Mouse (Mus musculus) forebrain, embryonic 10.5 days (tissue): Measurements from ENCODE around the gene Arhgap24. TPM values are rescaled to one million over a fixed set of nuclear protein-coding genes. Genes with fewer than 3 reads are reported as not detected.

Experiments
- DNase-seq: peaks from one replicate; pipeline ENCODE4 v3.0.0-alpha.2; 2017; ENCODE audit warnings: low spot score; ENCODE audit errors: extremely low spot score
- H3K27ac ChIP-seq: fragments of 300-500 bp; sonication (generic); 2 replicates; pipeline ENCODE4 v1.5.1; 2016; ENCODE audit warnings: mild to moderate bottlenecking
- H3K27me3 ChIP-seq: fragments of 300-500 bp; sonication (generic); 2 replicates; pipeline ENCODE4 v1.6.1; 2016; ENCODE audit warnings: mild to moderate bottlenecking; ENCODE audit not compliant: poor library complexity, severe bottlenecking
- H3K36me3 ChIP-seq: fragments of 300-500 bp; sonication (generic); replicated peaks from 2 replicates; pipeline ENCODE4 v1.6.1; 2016; ENCODE audit warnings: mild to moderate bottlenecking, moderate library complexity
- H3K4me1 ChIP-seq: fragments of 300-500 bp; sonication (generic); 2 replicates; pipeline ENCODE4 v1.6.1; 2016
- H3K4me3 ChIP-seq: fragments of 300-500 bp; sonication (generic); 2 replicates; pipeline ENCODE4 v1.5.1; 2016; ENCODE audit warnings: mild to moderate bottlenecking, moderate library complexity
- H3K9me3 ChIP-seq: fragments of 300-500 bp; sonication (generic); 2 replicates; pipeline ENCODE4 v1.6.1; 2016; ENCODE audit warnings: mild to moderate bottlenecking, moderate library complexity
- WGBS: fragments of 180-500 bp; shearing (Covaris S2); methylation state at CpG from one replicate; pipeline ENCODE4 v1.1.7; 2016; 5-methylcytosine and 5-hydroxymethylcytosine counted together
- polyA plus RNA-seq: library from polyadenylated mRNA; unstranded; fragments of >200 nt; fragmentation: Nextera tagmentation; extraction: Ambion mirVana; gene quantifications from 2 replicates; pipeline ENCODE4 v1.2.1, GENCODE M21; 2016

The Arhgap24 gene
- polyA plus RNA-seq, result 2.5 TPM in 2 replicates

DNA sequence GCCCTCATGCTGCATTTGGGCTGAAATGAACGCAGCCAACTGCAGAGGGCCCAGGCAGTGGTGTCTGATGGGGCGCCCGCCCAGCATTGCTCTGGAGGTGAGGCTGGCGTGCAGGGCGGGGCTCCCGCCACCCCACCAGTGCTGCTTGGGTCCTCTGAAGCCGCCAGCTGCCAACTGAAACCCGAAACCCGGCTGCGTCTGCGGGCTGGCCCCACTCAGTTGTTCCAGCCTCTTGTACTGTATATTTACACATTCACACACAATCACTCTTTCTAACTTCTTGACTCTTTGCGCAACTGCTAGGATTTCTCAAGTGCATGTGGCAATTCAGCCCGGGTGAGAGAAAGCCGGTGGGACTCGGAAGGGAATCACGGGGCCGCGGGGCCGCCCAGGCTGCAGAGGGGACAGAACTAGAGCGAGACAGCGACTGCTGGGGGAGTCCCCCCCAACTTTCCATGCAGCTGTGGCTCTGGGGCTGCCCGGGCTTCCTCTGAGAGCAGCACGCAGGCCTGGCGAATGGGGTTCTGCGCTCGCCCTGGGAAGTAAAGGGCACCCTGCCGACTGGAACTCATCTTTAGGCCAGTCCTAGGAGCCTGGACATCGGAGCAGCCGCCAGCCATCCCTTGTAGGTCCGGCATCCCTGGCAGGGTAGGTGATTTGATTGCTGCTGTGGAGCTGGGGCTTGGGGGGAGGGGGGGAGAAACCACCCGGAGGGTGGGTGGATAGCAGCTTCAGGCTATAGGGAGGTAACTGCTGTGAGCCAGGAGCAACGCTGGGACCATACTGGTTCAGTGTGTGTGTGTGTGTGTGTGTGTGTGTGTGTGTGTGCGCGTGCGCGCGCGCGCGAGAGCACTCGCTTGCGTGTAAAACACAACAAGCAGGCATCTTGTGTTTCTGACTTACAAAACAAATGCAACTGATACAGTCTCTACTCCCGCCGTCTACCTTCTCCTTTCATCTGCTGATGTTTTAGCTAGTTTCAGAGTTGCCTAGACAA, at the start of gene Arhgap24:
Gene Arhgap24 (plus strand): TSS at position 177 of the 997 bp plus-strand sequence.
- Histone ChIP-seq H3K36me3 (no peaks in the 10 kb centered on the region), H3K27ac (peak within 1 kb of the TSS; percentile 89), H3K4me3 (peak within 1 kb of the TSS; percentile 72), H3K9me3 (no peaks in the 10 kb centered on the region), H3K27me3 (peaks cover 31% of the 10 kb centered on the region), H3K4me1 (peaks cover 41% of the 10 kb centered on the region)
- DNase-seq, result peak; percentile 69
- under 1% methylated on average over 38 of the region's 44 CpGs for WGBS

DNA sequence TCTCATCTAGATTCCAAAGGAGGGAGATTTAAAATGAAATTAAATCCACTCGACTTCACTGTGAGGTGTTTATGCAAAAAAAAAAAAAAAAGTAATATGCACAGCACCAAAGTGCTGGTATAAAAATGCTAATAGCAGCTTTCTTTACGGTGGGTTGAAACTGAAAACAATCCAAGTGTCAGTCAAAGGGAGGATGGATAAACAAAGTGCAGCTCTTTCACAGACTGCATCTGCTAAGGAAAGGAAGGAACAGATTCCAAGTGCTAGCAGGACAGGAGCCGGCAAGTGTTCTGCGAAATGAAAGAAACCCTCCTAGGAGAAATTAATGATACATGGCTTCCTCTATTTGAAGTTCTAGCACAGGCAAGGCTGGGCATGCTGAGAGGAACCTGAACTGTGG, 47.0 kb upstream of the Arhgap24 start:
- no peak for DNase-seq
- Histone ChIP-seq H3K4me1 (no peaks in the 10 kb centered on the region), H3K4me3 (no peak overlapping the region), H3K27ac (no peak overlapping the region), H3K27me3 (no peaks in the 10 kb centered on the region), H3K9me3 (no peaks in the 10 kb centered on the region), H3K36me3 (no peaks in the 10 kb centered on the region)
- WGBS, result 78% methylated on average over 4 of the region's 4 CpGs

DNA sequence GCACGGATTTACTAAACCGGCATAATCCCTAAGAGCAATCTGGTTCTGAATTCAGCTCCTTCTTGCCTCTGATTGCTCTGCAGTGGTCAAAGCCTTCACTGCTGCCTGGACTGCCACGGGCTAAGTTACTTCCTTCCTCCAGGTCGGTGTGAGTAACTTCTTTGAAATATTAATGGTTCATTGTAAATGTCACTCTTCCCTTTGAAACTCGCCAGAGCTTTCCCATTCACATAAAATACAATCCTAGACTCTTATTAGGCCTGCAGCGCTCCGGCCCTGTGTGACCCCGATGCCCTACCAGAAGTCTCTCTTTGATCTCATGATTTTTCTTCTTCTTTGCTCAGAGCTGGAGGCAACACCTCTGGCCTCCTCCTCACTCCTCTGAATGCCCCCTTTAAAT, 44.6 kb upstream of the Arhgap24 start:
- WGBS, result 84% methylated on average over 8 of the region's 8 CpGs
- H3K27ac ChIP-seq, result no peak overlapping the region

DNA sequence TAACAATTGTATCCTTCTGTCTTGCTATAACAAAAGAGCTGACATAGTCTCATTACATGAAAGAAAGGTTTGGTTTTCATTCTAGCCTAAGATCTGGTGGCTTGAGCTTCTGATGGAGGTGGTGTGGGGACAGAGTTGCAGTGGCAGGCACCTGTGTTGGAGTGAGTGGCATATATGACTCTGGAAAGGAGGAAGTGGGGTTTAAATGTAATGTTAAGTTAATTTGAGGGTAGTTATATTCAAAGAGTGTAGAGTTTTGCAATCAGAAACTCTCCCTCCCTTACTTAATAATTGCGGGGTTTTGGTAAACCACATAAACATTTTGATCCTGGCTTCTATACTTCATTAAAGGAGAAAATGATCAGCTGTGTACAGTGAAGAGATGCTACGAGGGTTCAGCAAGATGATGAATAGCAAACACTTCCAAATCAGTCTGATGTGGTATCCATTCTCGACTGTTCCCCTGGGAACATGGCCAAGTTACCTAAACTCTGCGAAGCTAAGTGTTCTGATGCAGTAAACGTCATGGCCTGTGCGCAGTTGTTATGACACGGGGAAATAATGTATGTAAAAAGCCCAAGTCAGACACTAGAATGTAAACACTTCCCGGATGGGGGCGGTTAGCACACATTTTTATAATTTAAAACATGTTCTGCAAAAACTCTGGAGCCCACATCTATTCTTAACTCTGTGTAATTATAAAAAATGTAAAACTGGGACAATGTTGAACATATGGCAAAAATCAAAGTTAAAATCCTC, 41.9 kb upstream of the Arhgap24 start:
- DNase-seq, result no peak
- Histone ChIP-seq H3K36me3 (no peaks in the 10 kb centered on the region), H3K27me3 (no peaks in the 10 kb centered on the region), H3K9me3 (no peaks in the 10 kb centered on the region), H3K4me3 (no peak overlapping the region), H3K4me1 (no peaks in the 10 kb centered on the region), H3K27ac (no peak overlapping the region)
- 94% methylated on average over 9 of the region's 9 CpGs for WGBS

More for the DNA sequence above, 44.6 kb upstream of the Arhgap24 start:
- Histone ChIP-seq H3K36me3 (no peaks in the 10 kb centered on the region), H3K4me3 (no peak overlapping the region), H3K4me1 (no peaks in the 10 kb centered on the region), H3K27me3 (no peaks in the 10 kb centered on the region), H3K9me3 (no peaks in the 10 kb centered on the region)
- no peak for DNase-seq

DNA sequence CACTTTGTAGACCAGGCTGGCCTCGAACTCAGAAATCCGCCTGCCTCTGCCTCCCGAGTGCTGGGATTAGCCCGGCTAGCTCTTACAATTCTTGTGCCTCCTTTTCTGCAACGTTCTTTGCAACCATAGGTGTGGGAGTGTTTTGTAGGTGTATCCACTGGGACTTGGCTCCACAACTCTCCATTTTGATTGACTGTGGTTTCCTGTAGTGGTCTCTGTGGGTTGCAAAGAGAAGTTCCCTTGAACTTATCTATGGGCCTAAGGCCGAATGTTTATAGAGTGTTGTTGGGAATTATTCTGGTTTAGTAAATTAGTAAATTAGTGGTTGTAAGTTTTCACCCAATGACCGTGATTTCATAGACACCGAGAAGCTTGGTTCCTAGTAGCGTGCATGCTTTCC, 33.8 kb upstream of the Arhgap24 start:
- Histone ChIP-seq H3K27me3 (no peaks in the 10 kb centered on the region), H3K4me1 (no peaks in the 10 kb centered on the region), H3K9me3 (no peaks in the 10 kb centered on the region), H3K4me3 (no peak overlapping the region), H3K36me3 (no peaks in the 10 kb centered on the region), H3K27ac (no peak overlapping the region)
- WGBS, result 93% methylated on average over 9 of the region's 9 CpGs
- no peak for DNase-seq

DNA sequence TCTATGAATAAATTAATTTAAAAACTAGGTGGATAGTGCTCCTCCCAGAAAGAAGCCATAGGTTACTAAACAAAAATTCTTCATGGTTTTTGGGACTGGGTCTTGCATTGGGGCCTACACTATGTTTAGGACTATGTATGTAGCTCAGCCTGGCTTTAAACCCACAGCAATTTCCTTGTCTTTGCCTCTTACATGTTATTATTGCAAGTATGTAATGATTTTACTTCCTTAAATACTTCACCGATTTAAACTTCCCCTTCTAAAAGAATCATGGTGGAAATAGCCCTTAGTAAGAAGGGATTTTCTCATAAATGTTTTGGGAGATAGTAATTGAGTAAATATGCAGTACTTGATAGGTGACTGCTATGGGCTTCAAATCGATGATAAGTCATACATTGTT, 30.3 kb upstream of the Arhgap24 start:
- Histone ChIP-seq H3K9me3 (no peaks in the 10 kb centered on the region), H3K27ac (no peak overlapping the region), H3K4me1 (no peaks in the 10 kb centered on the region), H3K27me3 (no peaks in the 10 kb centered on the region), H3K4me3 (no peak overlapping the region), H3K36me3 (no peaks in the 10 kb centered on the region)
- DNase-seq, result no peak
- 93% methylated on average over 2 of the region's 2 CpGs for WGBS

DNA sequence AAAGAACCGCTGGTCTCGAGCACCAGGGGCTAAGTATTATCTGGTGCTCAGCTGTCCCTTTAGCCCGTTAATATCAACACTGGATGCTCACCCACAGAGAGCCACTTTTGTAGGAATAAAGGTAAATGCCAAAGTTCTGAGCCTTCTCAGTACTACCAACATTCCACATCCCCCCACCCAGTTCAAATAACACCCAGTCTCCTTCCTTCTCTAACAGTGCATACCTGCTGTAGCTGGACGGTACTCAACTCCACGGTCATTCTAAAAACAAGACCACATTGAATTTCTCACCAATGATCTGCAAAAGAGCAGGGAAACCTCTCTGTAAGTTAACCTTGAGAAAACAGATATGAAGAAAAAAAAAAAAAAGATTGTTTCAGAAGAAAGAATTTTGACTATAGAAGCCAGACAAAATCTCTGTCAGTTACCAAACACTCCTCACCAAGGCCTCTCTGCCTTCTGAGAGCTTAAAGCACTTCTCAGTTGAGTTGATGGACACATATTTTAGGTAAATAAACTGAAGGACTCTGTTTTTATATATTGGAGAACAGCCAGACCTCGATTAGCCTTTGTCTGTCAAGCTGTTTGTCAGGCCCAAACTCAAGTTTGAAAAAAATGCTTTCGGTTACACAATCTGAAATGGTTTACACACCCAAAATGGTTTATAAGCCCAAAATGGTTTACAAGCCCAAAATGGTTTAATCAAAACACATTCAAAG, 29.0 kb upstream of the Arhgap24 start:
- Histone ChIP-seq H3K4me1 (no peaks in the 10 kb centered on the region), H3K36me3 (no peaks in the 10 kb centered on the region), H3K4me3 (no peak overlapping the region), H3K9me3 (no peaks in the 10 kb centered on the region), H3K27me3 (no peaks in the 10 kb centered on the region), H3K27ac (no peak overlapping the region)
- 83% methylated on average over 7 of the region's 7 CpGs for WGBS
- no peak for DNase-seq

DNA sequence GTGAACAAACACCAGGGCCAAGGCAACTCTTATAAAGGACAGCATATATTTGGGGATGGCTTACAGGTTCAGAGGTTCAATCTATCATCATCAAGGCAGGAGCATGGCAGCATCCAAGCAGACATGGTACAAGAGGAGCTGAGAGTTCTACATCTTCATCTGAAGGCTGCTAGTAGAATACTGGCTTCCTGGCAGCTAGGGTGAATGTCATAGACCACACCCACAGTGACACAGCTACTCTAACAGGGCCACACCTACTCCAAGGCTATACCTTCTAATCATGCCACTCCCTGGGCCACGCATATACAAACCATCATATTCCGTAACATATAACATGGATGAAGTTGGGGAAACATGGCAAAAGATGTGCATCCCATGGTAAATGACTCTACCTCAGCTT, 27.9 kb upstream of the Arhgap24 start:
- Histone ChIP-seq H3K9me3 (no peaks in the 10 kb centered on the region), H3K4me1 (no peaks in the 10 kb centered on the region), H3K27ac (no peak overlapping the region), H3K27me3 (no peaks in the 10 kb centered on the region), H3K4me3 (no peak overlapping the region), H3K36me3 (no peaks in the 10 kb centered on the region)
- DNase-seq, result no peak
- 92% methylated on average over 2 of the region's 2 CpGs for WGBS

DNA sequence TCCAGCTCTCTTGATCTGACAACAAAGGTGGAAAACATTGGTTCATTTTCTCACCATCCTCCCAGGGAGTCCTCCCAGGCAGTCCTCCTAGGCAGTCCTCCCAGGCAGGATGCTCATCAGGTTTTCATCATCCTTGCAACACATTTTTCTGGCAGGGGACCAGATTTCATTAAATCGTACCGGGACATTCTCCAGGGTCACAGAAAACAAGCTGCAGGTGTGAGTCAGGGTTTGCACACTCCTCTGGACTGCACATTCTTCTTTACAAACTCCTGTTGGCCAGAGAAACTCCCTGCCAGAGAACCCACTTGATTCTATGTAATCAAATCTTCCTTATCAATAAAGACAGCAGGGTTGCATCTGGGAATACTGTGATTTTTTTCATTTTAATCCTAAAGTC, 25.9 kb upstream of the Arhgap24 start:
- no peak overlapping the region for H3K27ac ChIP-seq
- H3K4me1 ChIP-seq, result no peaks in the 10 kb centered on the region
- WGBS, result 67% methylated on average over 2 of the region's 2 CpGs
- no peak for DNase-seq
- no peaks in the 10 kb centered on the region for H3K36me3 ChIP-seq
- H3K4me3 ChIP-seq, result no peak overlapping the region
- no peaks in the 10 kb centered on the region for H3K27me3 ChIP-seq
- no peaks in the 10 kb centered on the region for H3K9me3 ChIP-seq

DNA sequence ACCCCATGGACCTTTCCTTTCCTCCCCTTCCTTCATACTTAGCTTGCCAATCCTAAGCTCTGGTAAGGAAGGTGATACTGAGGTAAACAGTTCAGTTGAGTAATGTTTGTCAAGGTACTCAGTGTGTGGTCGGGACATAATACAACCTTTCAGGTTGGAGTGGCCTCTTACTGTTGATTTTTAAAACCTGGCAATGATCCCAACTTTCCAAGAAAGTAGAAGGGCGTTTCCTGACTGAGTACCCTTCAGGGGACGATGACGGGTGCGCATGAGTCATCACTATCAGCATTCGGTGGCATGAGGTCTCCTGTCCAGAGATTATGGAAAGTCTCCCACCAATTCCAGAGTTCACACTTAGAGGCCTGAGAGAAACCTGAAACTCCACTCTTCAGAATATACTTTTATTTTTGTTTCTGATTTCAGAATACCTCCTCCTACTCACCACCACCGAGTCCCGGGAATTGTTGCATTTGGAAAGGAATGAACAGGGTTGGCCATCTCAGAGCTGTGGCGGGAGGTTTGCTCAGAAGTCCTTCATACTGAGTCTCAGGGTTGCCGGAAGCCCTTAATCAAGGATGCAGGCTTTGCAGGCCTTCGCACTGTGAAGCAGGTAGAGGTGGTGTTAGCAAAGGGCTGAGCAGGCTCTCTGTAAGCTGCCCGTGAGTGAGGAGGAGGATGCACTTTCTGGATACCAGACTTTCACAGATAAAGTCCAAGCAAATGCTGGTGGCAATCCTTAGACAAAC, 20.6 kb upstream of the Arhgap24 start:
- Histone ChIP-seq H3K27ac (no peak overlapping the region), H3K36me3 (no peaks in the 10 kb centered on the region), H3K4me3 (no peak overlapping the region), H3K9me3 (no peaks in the 10 kb centered on the region), H3K27me3 (no peaks in the 10 kb centered on the region), H3K4me1 (no peaks in the 10 kb centered on the region)
- 94% methylated on average over 12 of the region's 12 CpGs for WGBS
- DNase-seq, result no peak

DNA sequence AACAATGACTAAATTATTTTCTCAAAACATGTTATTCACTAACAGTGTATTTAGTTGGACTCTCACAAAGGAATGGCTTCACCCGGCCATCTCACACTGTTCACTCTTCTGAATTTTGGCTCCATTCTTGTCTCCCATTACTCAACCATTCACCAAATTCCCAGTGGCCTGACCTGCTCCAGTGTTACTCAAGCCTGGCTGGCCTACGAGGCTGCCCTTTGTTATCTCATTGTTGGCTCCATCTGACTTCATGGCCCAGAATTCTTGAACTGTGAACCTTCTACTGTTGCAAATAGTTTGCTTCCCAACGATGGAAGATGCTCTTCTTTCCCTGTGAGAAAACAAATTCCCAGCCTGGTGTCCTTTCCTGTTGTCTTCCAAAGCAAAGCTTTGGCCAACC, 18.2 kb upstream of the Arhgap24 start:
- Histone ChIP-seq H3K36me3 (no peaks in the 10 kb centered on the region), H3K27ac (no peak overlapping the region), H3K9me3 (no peaks in the 10 kb centered on the region), H3K4me1 (no peaks in the 10 kb centered on the region), H3K4me3 (no peak overlapping the region), H3K27me3 (no peaks in the 10 kb centered on the region)
- 87% methylated on average over 3 of the region's 3 CpGs for WGBS
- no peak for DNase-seq

DNA sequence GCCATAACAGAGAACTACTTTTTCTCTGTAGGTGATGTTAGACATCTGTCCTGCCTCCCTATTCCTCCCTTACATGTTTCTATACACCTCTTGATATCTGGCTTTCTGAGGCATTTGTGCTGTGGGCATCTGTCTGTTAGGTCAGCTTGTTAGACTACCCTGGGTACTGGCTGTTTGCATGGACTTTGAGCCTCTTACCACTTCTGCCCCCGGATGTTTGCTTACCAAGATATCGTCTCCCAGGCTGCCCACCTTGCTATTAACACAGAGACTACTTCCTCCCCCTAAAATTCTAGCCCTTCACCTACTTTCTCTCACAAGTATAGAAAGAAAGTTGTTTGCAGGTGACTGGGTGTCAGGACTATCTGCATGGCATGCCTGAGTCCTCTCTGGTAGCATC, 15.8 kb upstream of the Arhgap24 start:
- Histone ChIP-seq H3K9me3 (no peaks in the 10 kb centered on the region), H3K27ac (no peak overlapping the region), H3K4me3 (no peak overlapping the region), H3K36me3 (no peaks in the 10 kb centered on the region), H3K4me1 (no peaks in the 10 kb centered on the region), H3K27me3 (no peaks in the 10 kb centered on the region)
- DNase-seq, result no peak
- 87% methylated on average over 2 of the region's 2 CpGs for WGBS
